Mouse (Mus musculus): ENCODE measurements at regions not wholly inside any gene's neighbourhood (a gene's known extent, or its start where the extent isn't known, plus 50 kb on each side); places are given as distances from the start of the nearest gene placed in this dataset.
"Not testable (repeated sequence)": the region's sequence is repeated elsewhere in the genome, so short reads cannot be mapped to it uniquely, and the experiment has no call there.

DNA sequence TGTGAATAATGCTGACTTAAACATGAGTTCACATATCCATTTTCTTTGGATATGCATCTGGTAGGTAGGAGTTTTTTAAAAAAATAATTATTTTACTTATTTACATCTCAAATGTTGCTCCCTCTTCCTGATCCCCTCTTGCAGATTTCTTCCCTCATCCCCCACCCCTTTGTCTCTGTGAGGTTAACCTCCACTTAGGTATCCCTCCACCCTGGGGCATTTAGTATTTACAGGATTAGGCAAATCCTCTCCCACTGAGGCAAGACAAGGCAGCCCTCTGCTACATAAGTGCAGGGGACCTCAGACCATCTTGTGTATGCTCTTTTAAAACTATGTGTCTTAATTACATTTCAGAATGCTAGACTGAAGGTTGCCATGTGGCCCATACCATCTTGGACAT, 155.2 kb upstream of the Shcbp1 start:
- Histone ChIP-seq H3K36me3 (no peaks in the 10 kb centered on the region), H3K9me3 (replicated peaks) (no peaks in the 10 kb centered on the region), H3K27ac (no peak overlapping the region), H3K27me3 (ENCODE audit: low read depth, poor library complexity, severe bottlenecking) (no peaks in the 10 kb centered on the region), H3K4me1 (no peaks in the 10 kb centered on the region), H3K4me3 (no peak overlapping the region)
- no peak for DNase-seq (ENCODE audit: low spot score)

DNA sequence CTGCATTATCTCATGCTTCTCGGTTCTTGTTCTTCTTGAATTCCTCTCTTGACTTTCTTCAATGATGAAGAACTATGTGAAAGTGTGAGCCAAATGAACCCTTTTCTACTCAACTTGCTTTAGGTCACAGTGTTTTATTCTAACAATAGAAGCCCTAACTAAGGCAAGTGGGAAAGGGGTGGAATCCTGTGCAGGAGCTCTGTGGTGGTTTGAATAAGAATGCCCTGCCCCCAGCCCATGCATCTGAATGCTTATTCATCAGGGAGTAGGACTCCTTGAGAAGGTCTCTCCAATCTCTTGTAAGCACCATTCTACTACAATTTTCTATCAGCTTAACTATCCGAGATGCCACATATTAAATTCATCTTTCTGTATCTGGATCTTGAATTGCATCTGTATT, 154.7 kb upstream of the Shcbp1 start:
- DNase-seq (ENCODE audit: low spot score): no peak
- 75% methylated on average over 2 of the region's 2 CpGs for WGBS
- H3K9me3 ChIP-seq (replicated peaks): no peaks in the 10 kb centered on the region

DNA sequence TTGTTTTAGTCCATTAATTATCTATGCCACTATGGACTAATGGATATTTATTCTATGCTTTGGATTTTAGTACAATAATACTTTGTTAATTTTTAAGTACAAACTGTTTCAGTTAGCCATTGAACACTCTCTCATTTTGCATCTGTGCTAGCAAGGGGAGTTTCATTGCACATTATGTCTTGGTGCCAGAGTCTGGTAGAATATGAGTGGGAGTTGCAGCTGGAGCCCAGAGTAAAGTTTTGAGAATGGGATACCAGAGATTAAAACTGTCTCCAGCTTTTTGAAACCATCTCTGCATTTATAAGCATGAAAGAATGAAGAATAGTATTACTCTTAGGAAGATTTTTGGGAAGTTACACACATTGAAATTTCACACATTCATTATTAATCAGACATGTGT, 137.1 kb upstream of the Shcbp1 start:
- Histone ChIP-seq H3K9me3 (replicated peaks) (no peaks in the 10 kb centered on the region), H3K27me3 (ENCODE audit: low read depth, poor library complexity, severe bottlenecking) (no peaks in the 10 kb centered on the region), H3K27ac (no peak overlapping the region), H3K36me3 (no peaks in the 10 kb centered on the region), H3K4me3 (no peak overlapping the region), H3K4me1 (no peaks in the 10 kb centered on the region)
- DNase-seq (ENCODE audit: low spot score): no peak

More for the DNA sequence above, 154.7 kb upstream of the Shcbp1 start:
- Histone ChIP-seq H3K27ac (no peak overlapping the region), H3K36me3 (no peaks in the 10 kb centered on the region), H3K4me1 (no peaks in the 10 kb centered on the region), H3K4me3 (no peak overlapping the region), H3K27me3 (ENCODE audit: low read depth, poor library complexity, severe bottlenecking) (no peaks in the 10 kb centered on the region)

DNA sequence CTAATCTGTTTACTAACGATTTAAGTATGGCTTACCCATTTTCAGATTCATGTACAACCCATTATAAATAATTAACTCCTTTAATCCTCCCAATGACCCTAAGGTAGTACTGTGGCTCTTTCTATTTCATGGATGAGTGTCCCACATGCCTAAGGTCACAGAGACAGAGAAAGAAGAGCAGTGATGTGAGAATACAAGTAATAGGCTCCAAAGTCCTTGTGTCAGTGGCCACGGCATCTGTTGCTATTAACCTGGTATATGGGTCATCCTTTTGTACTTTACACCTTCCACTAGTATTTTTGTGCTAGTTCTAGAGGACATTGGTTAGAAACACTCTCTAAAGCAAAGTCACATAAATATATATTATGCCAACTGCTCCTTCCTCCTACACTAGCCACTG, 115.7 kb upstream of the Shcbp1 start:
- Histone ChIP-seq H3K4me1 (no peaks in the 10 kb centered on the region), H3K9me3 (replicated peaks) (no peaks in the 10 kb centered on the region), H3K36me3 (no peaks in the 10 kb centered on the region), H3K4me3 (no peak overlapping the region), H3K27ac (no peak overlapping the region), H3K27me3 (ENCODE audit: low read depth, poor library complexity, severe bottlenecking) (no peaks in the 10 kb centered on the region)
- no peak for DNase-seq (ENCODE audit: low spot score)
- 87% methylated on average over 2 of the region's 2 CpGs for WGBS

DNA sequence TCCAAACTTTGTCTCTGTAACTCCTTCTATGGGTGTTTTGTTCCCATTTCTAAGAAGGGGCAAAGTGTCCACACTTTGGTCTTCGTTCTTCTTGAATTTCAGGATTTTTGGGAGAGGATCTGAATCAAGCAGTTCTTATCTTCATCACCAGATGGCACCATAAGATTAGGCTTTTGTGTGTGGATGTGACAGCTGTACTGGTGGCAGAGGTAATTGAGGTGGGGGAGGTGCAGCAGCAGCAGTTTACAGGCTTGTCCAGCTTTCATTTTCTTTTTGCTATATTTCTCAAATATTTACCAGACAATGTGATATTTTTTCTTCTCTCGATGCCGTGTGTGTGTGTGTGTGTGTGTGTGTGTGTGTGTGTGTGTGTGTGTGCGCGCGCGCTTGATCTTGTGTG, 89.4 kb upstream of the Shcbp1 start:
- H3K4me1 ChIP-seq; H3K9me3 ChIP-seq (replicated peaks); H3K36me3 ChIP-seq; H3K4me3 ChIP-seq; H3K27me3 ChIP-seq (ENCODE audit: low read depth, poor library complexity, severe bottlenecking); H3K27ac ChIP-seq: not testable (repeated sequence)
- WGBS: 73% methylated on average over 7 of the region's 7 CpGs
- DNase-seq (ENCODE audit: low spot score): peak; percentile 44

- H3K4me1 ChIP-seq: no peaks in the 10 kb centered on the region
- no peak overlapping the region for H3K27ac ChIP-seq
- no peak overlapping the region for H3K4me3 ChIP-seq
- 89% methylated on average over 3 of the region's 3 CpGs for WGBS
- H3K27me3 ChIP-seq (ENCODE audit: low read depth, poor library complexity, severe bottlenecking): no peaks in the 10 kb centered on the region
- no peaks in the 10 kb centered on the region for H3K9me3 ChIP-seq (replicated peaks)
- no peaks in the 10 kb centered on the region for H3K36me3 ChIP-seq
- DNase-seq (ENCODE audit: low spot score): no peak
Observed at GRCm38 (mm10) chr8:4839087-4839486, 59.7 kb upstream of the Shcbp1 start.

DNA sequence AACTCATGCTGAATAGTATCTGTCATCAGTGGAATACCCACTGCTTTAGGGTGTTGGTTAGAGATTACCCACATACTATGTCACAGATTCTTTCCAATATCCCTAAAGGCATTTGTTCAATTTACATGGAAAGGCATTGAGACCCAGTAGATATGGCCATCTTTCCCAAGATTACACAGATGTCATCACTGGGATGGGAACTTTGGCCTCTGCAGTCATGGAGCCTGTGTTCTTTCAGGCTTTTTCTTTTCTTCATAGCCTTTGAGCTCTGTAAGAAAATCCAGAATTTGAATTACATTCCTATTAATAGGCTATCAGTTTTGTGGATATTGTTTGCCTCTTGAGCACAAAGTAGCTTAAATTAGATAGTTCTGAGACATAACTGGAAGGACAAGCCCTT, 59.2 kb upstream of the Shcbp1 start:
- DNase-seq (ENCODE audit: low spot score): no peak
- H3K36me3 ChIP-seq: no peaks in the 10 kb centered on the region

GRCm38 (mm10) chr8:4837719-4838118, 58.4 kb upstream of the Shcbp1 start:
- DNase-seq (ENCODE audit: low spot score): no peak
- Histone ChIP-seq H3K36me3 (no peaks in the 10 kb centered on the region), H3K27ac (no peak overlapping the region), H3K4me1 (no peaks in the 10 kb centered on the region), H3K4me3 (no peak overlapping the region), H3K9me3 (replicated peaks) (no peaks in the 10 kb centered on the region), H3K27me3 (ENCODE audit: low read depth, poor library complexity, severe bottlenecking) (no peaks in the 10 kb centered on the region)
- 84% methylated on average over 2 of the region's 2 CpGs for WGBS

More for the DNA sequence above, 59.2 kb upstream of the Shcbp1 start:
- Histone ChIP-seq H3K4me3 (no peak overlapping the region), H3K4me1 (no peaks in the 10 kb centered on the region), H3K9me3 (replicated peaks) (no peaks in the 10 kb centered on the region), H3K27me3 (ENCODE audit: low read depth, poor library complexity, severe bottlenecking) (no peaks in the 10 kb centered on the region), H3K27ac (no peak overlapping the region)

DNA sequence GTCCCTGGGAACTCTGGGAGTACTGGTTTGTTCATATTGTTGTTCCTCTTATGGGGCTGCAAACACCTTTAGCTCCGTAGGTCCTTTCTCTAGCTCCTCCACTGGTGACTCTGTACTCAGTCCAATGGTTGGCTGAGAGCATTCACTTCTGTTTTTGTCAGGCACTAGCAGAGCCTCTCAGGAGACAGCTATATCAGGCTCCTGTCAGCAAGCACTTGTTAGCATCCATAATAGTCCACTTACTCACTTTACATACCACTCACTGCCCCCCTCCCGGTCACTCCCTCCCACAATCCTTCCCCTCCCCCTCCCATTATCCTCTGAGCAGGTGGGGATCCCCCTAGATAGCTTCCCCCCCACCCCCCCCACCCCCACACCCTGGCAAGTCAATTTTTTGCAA, 57.3 kb upstream of the Shcbp1 start:
- Histone ChIP-seq H3K36me3 (no peaks in the 10 kb centered on the region), H3K27ac (no peak overlapping the region), H3K4me1 (no peaks in the 10 kb centered on the region), H3K27me3 (ENCODE audit: low read depth, poor library complexity, severe bottlenecking) (no peaks in the 10 kb centered on the region), H3K9me3 (replicated peaks) (no peaks in the 10 kb centered on the region), H3K4me3 (no peak overlapping the region)
- DNase-seq (ENCODE audit: low spot score): no peak
- WGBS: 83% methylated on average over 2 of the region's 2 CpGs

All from limb, embryonic 10.5 days (tissue).